ENCODE assay signal across 25 mouse cellular contexts in genomic region chr16:25701252-25701651, GRCm38 (mm10). TPM values are rescaled to one million over a fixed set of nuclear protein-coding genes. Genes with fewer than 3 reads are reported as not detected.
"Had no signal": no experiment of that assay in that cellular context is flagged by ENCODE, and none has a peak within 500 bp of the region (broad histone marks: within the 10 kb centered on the region; RNA-seq: fewer than 3 reads in every experiment).

No protein-coding gene starts in this region.

- H3K36me3 ChIP-seq: heart, embryonic 10.5 days; heart, embryonic 12.5 days; hindbrain, embryonic 10.5 days; hindbrain, embryonic 12.5 days; intestine, embryonic 15.5 days; limb, embryonic 13.5 days; limb, embryonic 15.5 days; liver, embryonic 12.5 days had no signal

- H3K4me1 ChIP-seq: heart, embryonic 10.5 days; heart, embryonic 12.5 days; hindbrain, embryonic 10.5 days; hindbrain, embryonic 12.5 days; intestine, embryonic 15.5 days; limb, embryonic 13.5 days; limb, embryonic 15.5 days; liver, embryonic 12.5 days had no signal

- H3K4me2 ChIP-seq: heart, embryonic 12.5 days; hindbrain, embryonic 12.5 days; hindbrain, embryonic 14.5 days; intestine, embryonic 15.5 days; limb, embryonic 13.5 days; limb, embryonic 15.5 days; liver, embryonic 12.5 days had no signal

- H3K9me3 ChIP-seq: heart, embryonic 10.5 days; heart, embryonic 12.5 days; hindbrain, embryonic 10.5 days; hindbrain, embryonic 12.5 days; intestine, embryonic 15.5 days; limb, embryonic 13.5 days; limb, embryonic 15.5 days; liver, embryonic 12.5 days had no signal

- H3K9ac ChIP-seq: heart, embryonic 12.5 days; hindbrain, embryonic 12.5 days; hindbrain, embryonic 14.5 days; intestine, embryonic 15.5 days; limb, embryonic 13.5 days; limb, embryonic 15.5 days; liver, embryonic 12.5 days; liver, embryonic 14.5 days had no signal

- H3K4me3 ChIP-seq: gastrocnemius, adult 2 months; heart, embryonic 10.5 days; heart, embryonic 12.5 days; hindbrain, embryonic 10.5 days; hindbrain, embryonic 12.5 days; intestine, embryonic 15.5 days; layer of hippocampus, adult 2 months; limb, embryonic 13.5 days; limb, embryonic 15.5 days; liver, embryonic 12.5 days had no signal

- DNase-seq: gastrocnemius, adult 2 months; gastrocnemius, postnatal 10 days; gastrocnemius, postnatal 25 days; heart, adult 18-20 months; heart, postnatal 10 days; heart, postnatal 4 days; kidney, adult 18-20 months; kidney, adult 8-10 months; kidney, postnatal 10 days; kidney, postnatal 25 days; kidney, postnatal 4 days; left cerebral cortex, postnatal 4 days had no signal

- H3K27ac ChIP-seq: gastrocnemius, adult 2 months; heart, embryonic 10.5 days; hindbrain, embryonic 10.5 days; hindbrain, embryonic 12.5 days; hindbrain, embryonic 14.5 days; intestine, embryonic 15.5 days; layer of hippocampus, adult 2 months; limb, embryonic 13.5 days; limb, embryonic 15.5 days; liver, embryonic 12.5 days; liver, embryonic 14.5 days had no signal

- H3K27me3 ChIP-seq: heart, embryonic 12.5 days; hindbrain, embryonic 12.5 days; intestine, embryonic 15.5 days; limb, embryonic 13.5 days; limb, embryonic 15.5 days; liver, embryonic 12.5 days had no signal

RNA-seq across cellular contexts. Expression of gene Trp63, which starts 17.7 kb away (rescaled TPM):
- total RNA-seq: granulocyte monocyte progenitor cell, adult 5-6 weeks; liver, adult 2 months had no signal
- polyA plus RNA-seq: hindbrain, embryonic 14.5 days; liver, adult 2 months had no signal
